Mouse (Mus musculus) brain, embryonic 14.5 days (tissue): Measurements from ENCODE around the gene Vav3.

ENCODE experiments used
- CTCF ChIP-seq: fragments of 200-500 bp; IDR thresholded peaks from 2 replicates; pipeline ENCODE4 v1.5.1; 2012; ENCODE audit warnings: inconsistent platforms, mild to moderate bottlenecking, moderate library complexity, borderline replicate concordance; ENCODE audit not compliant: insufficient read depth, insufficient read length; ENCODE audit errors: extremely low read depth
- POLR2A ChIP-seq: fragments of 200-500 bp; IDR thresholded peaks from 2 replicates; pipeline ENCODE4 v1.6.1; 2012; ENCODE audit warnings: mild to moderate bottlenecking, inconsistent platforms, borderline replicate concordance; ENCODE audit not compliant: poor library complexity, insufficient read depth, insufficient read length, severe bottlenecking; ENCODE audit errors: extremely low read depth

- TF ChIP-seq CTCF (no peak), POLR2A (no peak)
Measured at GRCm38 (mm10) chr3:109680281-109680680, 339.8 kb downstream of the Vav3 start.
